Mouse (Mus musculus): ENCODE measurements around the gene Zfp715. TPM values are rescaled to one million over a fixed set of nuclear protein-coding genes. Genes with fewer than 3 reads are reported as not detected.
A peak's percentile ranks its signal among the peaks of the same experiment; 100 is the strongest.
"Not testable (repeated sequence)": the region's sequence is repeated elsewhere in the genome, so short reads cannot be mapped to it uniquely, and the experiment has no call there.

Zfp715 gene
- total and polyA plus RNA-seq, 2 experiments from 2014 or later, result 16.5 to 25.8 TPM

DNA sequence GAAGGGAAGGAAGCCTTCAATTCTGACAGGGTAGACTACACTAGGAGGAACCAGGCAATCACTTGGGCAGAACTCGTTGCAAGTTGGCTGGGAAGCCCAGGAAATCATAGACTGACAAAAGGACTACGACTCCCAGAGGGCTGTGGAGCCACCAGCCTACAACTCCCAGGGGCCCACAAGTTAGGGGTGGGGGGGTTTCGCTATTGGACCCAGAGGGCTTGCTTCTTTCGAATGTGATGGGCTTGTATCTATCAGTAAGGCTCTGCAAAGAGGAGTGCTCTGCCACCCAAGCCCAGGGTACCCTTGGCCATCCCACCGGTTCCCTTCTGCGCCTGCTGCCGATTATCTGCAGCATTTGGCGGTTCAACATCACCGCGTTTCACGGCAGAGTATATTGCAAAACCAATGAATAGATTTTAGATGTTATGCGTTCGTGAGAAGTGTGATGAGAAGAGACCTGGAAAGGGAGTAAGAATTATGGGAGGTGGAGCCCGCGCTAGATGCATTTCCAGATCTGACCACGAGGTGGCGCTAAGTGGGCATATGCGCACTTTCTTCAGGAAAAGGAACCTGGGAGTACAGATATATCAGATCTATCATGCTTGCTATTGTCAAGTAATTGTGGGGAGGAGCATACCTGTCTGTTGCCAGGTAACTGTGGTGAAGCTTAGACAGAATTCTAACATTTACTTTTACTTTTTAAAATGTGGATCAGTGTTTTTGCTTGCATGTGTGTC is 30.1 kb downstream of the Zfp715 start:
- Histone ChIP-seq H3K4me3 (ENCODE audit: low read depth, low read length) (peak overlapping the region; percentile 42), H3K4me1 (ENCODE audit: insufficient read depth, low read length) (no peaks in the 10 kb centered on the region), H3K9me3 (ENCODE audit: low read length) (no peaks in the 10 kb centered on the region), H3K9ac (replicated peaks; ENCODE audit: low read length, poor library complexity, severe bottlenecking) (peak overlapping the region; percentile 69), H3K36me3 (ENCODE audit: insufficient read depth, low read length) (no peaks in the 10 kb centered on the region), H3K4me2 (ENCODE audit: low read depth, low read length, poor library complexity, severe bottlenecking) (peak overlapping the region; percentile 61), H3K27me3 (ENCODE audit: insufficient read depth, low read length) (no peaks in the 10 kb centered on the region), H3K27ac (ENCODE audit: low read depth, low read length) (peak overlapping the region; percentile 71)
- TF ChIP-seq CTCF (IDR thresholded peaks at IDR 0.05), result peak; percentile 95
- DNase-seq (ENCODE audit: low spot score), result peak; percentile 73
- ATAC-seq (ENCODE audit: low FRiP score), result peak; percentile 89
- WGBS, result 10% methylated on average over 18 of the region's 18 CpGs

DNA sequence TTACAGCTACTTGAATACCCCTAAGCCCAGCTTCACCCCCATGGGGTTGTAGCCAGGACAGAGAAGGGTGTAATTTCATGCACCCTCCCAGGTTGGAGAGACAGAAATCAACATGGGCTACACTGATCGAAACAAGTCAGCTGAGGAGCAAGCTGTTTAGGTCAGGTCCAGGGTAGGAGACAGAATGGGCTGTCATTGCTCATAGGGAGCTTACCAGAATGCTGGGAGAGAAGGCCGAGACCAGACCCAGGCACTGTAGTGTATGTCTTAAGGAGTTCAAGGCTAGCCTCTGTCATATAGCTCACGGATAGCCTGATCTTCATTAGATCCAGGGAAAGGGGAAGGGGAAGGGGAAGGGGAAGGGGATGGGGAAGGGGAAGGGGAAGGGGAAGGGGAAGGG is 30.6 kb downstream of the Zfp715 start:
- H3K4me3 ChIP-seq (ENCODE audit: low read depth, low read length), result no peak overlapping the region
- no peaks in the 10 kb centered on the region for H3K9me3 ChIP-seq (ENCODE audit: low read length)
- no peak overlapping the region for H3K27ac ChIP-seq (ENCODE audit: low read depth, low read length)
- H3K4me2 ChIP-seq (ENCODE audit: low read depth, low read length, poor library complexity, severe bottlenecking), result no peak overlapping the region
- no peak for TF ChIP-seq CTCF (IDR thresholded peaks at IDR 0.05)
- H3K36me3 ChIP-seq (ENCODE audit: insufficient read depth, low read length), result no peaks in the 10 kb centered on the region
- ATAC-seq (ENCODE audit: low FRiP score) (peak; percentile 35; the same call in 1 of the 2 replicates), DNase-seq (ENCODE audit: low spot score) (no peak)
- WGBS, result 80% methylated on average over 2 of the region's 3 CpGs
- H3K4me1 ChIP-seq (ENCODE audit: insufficient read depth, low read length), result no peaks in the 10 kb centered on the region
- no peak overlapping the region for H3K9ac ChIP-seq (replicated peaks; ENCODE audit: low read length, poor library complexity, severe bottlenecking)
- no peaks in the 10 kb centered on the region for H3K27me3 ChIP-seq (ENCODE audit: insufficient read depth, low read length)

DNA sequence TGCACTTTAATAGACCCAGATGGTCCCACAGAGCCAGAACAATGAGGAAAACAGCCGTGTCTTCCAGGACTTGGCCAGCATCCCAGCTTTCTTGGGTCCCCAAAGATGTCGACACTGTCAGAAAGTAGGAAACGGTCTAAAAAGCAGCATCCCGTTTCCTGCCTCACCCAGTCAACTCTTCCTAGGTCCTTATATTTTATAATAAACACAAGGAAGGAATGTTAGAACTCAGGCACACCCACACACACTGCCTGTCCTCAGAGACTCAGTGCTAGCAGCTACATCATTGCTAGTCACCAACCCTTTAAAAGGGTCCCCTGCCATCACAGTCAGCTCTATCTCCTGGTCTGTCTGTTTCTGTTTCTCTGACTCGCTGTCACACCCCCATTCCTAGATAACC is 35.7 kb downstream of the Zfp715 start:
- no peak overlapping the region for H3K4me3 ChIP-seq (ENCODE audit: low read depth, low read length)
- no peak overlapping the region for H3K4me2 ChIP-seq (ENCODE audit: low read depth, low read length, poor library complexity, severe bottlenecking)
- H3K4me1 ChIP-seq (ENCODE audit: insufficient read depth, low read length), result no peaks in the 10 kb centered on the region
- H3K9ac ChIP-seq (replicated peaks; ENCODE audit: low read length, poor library complexity, severe bottlenecking), result no peak overlapping the region
- no peaks in the 10 kb centered on the region for H3K36me3 ChIP-seq (ENCODE audit: insufficient read depth, low read length)
- H3K27me3 ChIP-seq (ENCODE audit: insufficient read depth, low read length), result no peaks in the 10 kb centered on the region
- no peak overlapping the region for H3K27ac ChIP-seq (ENCODE audit: low read depth, low read length)
- 0 out of 2 replicates have a peak, but pooled peaks cover 3% of the 10 kb centered on the region for H3K9me3 ChIP-seq (ENCODE audit: low read length)
- TF ChIP-seq CTCF (IDR thresholded peaks at IDR 0.05), result no peak
- DNase-seq (ENCODE audit: low spot score), result no peak
- ATAC-seq (ENCODE audit: low FRiP score), result no peak
- WGBS, result 55% methylated on average over 5 of the region's 5 CpGs

DNA sequence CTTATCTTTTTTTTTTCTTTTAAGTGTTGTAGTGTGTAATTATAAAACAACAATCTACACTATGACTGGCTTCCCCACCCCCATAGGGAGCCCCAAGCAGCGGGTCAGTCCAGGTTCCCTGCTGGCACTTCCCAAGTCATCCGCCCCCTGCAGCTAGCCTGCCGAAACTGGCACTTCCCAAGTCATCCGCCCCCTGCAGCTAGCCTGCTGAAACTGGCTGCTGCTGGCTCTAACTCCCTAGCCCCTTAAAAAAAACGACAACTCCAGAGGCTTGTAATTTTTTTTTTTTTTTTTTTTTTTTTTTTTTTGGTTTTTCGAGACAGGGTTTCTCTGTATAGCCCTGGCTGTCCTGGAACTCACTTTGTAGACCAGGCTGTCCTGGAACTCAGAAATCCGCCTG is 36.9 kb downstream of the Zfp715 start:
- H3K36me3 ChIP-seq (ENCODE audit: insufficient read depth, low read length); H3K4me1 ChIP-seq (ENCODE audit: insufficient read depth, low read length); H3K4me3 ChIP-seq (ENCODE audit: low read depth, low read length); H3K27ac ChIP-seq (ENCODE audit: low read depth, low read length); ATAC-seq (ENCODE audit: low FRiP score); H3K27me3 ChIP-seq (ENCODE audit: insufficient read depth, low read length); H3K4me2 ChIP-seq (ENCODE audit: low read depth, low read length, poor library complexity, severe bottlenecking); H3K9me3 ChIP-seq (ENCODE audit: low read length); H3K9ac ChIP-seq (replicated peaks; ENCODE audit: low read length, poor library complexity, severe bottlenecking); DNase-seq (ENCODE audit: low spot score): not testable (repeated sequence)
- 43% methylated on average over 6 of the region's 7 CpGs for WGBS

DNA sequence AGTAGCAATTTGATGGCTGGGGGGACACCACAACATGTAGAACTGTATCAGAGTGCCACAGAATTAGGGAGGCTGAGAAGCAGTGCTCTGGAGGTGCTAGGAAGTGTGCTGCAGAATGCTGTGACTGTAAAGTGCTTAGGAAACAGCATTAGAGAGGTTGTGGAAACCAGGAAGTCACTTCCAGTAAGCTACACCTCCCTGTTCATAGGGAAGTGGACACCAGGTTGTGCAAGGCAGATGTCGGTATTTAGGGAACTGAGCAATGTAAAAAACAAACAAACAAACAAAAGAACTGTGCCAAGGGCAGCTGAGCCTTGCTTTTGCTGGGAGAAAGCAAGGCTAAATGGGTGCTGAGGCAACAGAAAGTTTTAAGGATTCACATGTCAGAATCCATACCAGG is 39.6 kb downstream of the Zfp715 start:
- H3K4me1 ChIP-seq (ENCODE audit: insufficient read depth, low read length), result no peaks in the 10 kb centered on the region
- WGBS, result 79% methylated on average over 1 of the region's 1 CpGs
- no peaks in the 10 kb centered on the region for H3K36me3 ChIP-seq (ENCODE audit: insufficient read depth, low read length)
- no peak overlapping the region for H3K4me2 ChIP-seq (ENCODE audit: low read depth, low read length, poor library complexity, severe bottlenecking)
- no peak overlapping the region for H3K4me3 ChIP-seq (ENCODE audit: low read depth, low read length)
- no peak overlapping the region for H3K9ac ChIP-seq (replicated peaks; ENCODE audit: low read length, poor library complexity, severe bottlenecking)
- no peak overlapping the region for H3K27ac ChIP-seq (ENCODE audit: low read depth, low read length)
- no peak for ATAC-seq (ENCODE audit: low FRiP score)
- TF ChIP-seq CTCF (IDR thresholded peaks at IDR 0.05), result no peak
- 0 out of 2 replicates have a peak, but pooled peaks cover 7% of the 10 kb centered on the region for H3K9me3 ChIP-seq (ENCODE audit: low read length)
- no peak for DNase-seq (ENCODE audit: low spot score)
- no peaks in the 10 kb centered on the region for H3K27me3 ChIP-seq (ENCODE audit: insufficient read depth, low read length)

DNA sequence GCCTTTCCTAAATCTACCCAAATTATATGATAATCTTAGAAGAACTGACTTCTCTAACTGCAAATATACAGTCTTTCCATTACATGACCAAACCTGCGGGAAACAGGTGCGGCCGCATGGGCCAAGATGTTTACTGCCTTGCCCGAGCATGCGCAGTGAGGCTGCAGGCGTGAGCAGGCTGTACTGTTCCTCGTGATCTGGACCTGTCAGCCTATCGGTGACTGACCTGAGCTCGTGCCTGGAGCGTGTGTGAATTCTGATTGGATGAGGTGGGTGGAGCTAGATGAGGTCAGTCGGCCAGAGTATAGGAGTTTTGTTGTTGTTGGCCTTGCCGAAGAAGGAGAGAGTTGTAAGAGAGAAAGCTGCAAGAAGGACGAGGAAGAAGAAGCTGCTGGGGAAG is 45.7 kb downstream of the Zfp715 start:
- H3K9me3 ChIP-seq (ENCODE audit: low read length), result peaks cover 22% of the 10 kb centered on the region
- not testable (repeated sequence) for H3K9ac ChIP-seq (replicated peaks; ENCODE audit: low read length, poor library complexity, severe bottlenecking); DNase-seq (ENCODE audit: low spot score); H3K4me2 ChIP-seq (ENCODE audit: low read depth, low read length, poor library complexity, severe bottlenecking); H3K4me3 ChIP-seq (ENCODE audit: low read depth, low read length); H3K36me3 ChIP-seq (ENCODE audit: insufficient read depth, low read length); H3K27me3 ChIP-seq (ENCODE audit: insufficient read depth, low read length); ATAC-seq (ENCODE audit: low FRiP score); H3K4me1 ChIP-seq (ENCODE audit: insufficient read depth, low read length); H3K27ac ChIP-seq (ENCODE audit: low read depth, low read length)
- WGBS, result 93% methylated on average over 13 of the region's 13 CpGs

All from midbrain, postnatal 0 days (tissue).